Mouse (Mus musculus) left cerebral cortex, adult 8-10 months (tissue): ENCODE measurements around the gene Olfr1349. TPM values are rescaled to one million over a fixed set of nuclear protein-coding genes. Genes with fewer than 3 reads are reported as not detected.
"Not testable (repeated sequence)": the region's sequence is repeated elsewhere in the genome, so short reads cannot be mapped to it uniquely, and the experiment has no call there.

Experiments
- DNase-seq, 2 experiments: peaks; one replicate each; pipeline ENCODE4 v3.0.0; 2022; ENCODE audit warnings: low spot score in 2 of 2
- total RNA-seq, 4 experiments: library from RNA; stranded (reverse); gene quantifications; 2 replicates each; pipeline ENCODE4 v1.2.4; 2022

The Olfr1349 gene
- total RNA-seq: not detected

DNA sequence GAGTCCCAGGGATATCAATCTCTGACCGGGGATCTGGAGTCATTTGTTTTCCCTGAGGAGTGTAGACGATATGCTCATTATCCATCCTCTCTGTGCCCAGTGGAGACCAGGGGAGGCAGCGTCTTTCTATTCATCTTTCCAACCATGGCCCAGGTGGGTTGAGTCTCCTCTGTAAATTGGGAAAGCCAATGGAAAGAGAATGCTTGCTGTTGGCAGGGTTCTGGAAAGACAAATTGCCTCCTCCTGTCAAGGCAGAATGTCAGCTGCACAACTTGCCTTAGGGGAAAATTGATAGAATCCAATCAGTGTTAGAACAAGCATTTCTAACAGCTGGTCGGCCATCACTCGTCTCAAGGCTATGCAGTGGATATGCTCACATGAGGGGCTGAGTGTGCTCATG, at the start of gene Olfr1349:
Gene Olfr1349, minus strand, starts transcription at position 101 of the 400 bp plus-strand sequence.
- no peak for DNase-seq

DNA sequence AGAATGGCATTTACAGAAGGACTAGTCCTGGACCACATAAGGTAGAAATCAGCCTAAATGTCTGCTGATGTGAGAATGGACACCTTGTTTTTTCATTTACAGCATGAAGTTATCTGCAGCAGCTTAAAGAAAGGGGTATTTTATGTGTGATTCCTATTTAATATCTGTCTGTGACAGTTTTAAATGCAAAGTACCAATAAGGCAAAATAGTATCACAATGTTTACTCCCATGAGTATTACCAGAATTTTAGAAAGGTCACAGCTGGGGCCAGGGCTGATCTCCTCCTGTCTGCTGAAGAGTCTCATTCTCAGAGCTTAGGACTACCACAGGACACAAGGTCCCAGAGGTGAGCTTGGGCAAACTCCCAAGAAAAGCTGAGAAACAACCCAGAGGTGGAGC, 41.8 kb upstream of the Olfr1349 start, which contains the start of gene Olfr1350:
Gene Olfr1350, plus strand, starts transcription at position 301 of the 400 bp plus-strand sequence.
- no peak for DNase-seq

DNA sequence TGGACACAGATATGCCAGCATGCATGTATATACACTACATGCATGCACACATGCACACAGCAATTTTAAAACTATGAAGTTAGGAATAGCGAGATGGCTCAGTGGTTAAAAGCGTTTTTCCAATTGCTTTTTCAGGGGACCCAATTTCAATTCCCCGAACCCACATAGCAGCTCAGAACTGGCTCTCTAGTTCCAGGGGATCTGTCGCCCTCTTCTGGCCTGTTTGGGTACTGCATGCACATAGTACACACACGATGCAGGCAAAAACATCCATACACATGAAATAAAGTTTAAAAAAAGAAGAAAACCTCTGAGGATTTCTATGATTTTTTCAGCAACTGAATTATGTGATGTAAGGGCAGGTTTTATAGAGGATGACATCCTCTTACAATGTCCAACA, 3.4 kb upstream of the Olfr1349 start:
- DNase-seq: no peak

DNA sequence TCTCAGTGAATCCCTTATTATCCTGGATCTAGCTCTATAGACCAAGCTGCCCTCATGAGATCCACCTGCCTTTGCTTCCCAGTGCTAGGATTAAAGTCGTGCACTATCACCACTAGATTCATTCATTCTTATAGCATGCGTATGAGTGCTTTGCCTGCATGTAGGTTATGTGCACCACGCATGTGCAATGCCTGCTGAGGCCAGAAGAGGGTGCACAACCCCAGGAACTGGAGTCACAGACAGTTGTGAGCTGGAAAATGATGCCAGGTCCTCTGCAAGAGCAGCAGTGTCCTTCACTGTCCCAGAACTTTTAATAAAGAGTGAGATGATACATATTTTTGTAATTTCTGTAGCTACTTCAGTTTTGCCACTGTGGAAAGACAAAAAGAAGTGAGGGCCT, 2.3 kb upstream of the Olfr1349 start:
- no peak for DNase-seq

DNA sequence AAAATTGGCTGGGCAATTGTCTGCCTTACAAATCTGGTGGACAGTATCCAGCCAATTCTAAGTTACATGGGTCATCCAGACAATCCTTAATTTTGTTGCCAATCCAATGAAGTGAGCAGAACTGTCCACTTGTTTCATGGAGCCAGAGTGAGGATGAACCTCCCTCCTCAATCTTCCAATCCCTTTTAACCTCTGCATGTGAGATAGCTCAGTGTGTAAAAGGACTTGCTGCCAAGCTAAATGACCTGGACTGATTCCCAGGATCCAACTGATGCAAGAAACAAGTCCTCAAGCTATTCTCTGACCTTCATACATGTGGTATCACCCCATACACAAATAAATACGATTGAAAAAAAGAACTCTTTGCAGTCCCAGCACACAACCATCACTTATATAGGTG, 1.1 kb downstream of the Olfr1349 start:
- DNase-seq: no peak

DNA sequence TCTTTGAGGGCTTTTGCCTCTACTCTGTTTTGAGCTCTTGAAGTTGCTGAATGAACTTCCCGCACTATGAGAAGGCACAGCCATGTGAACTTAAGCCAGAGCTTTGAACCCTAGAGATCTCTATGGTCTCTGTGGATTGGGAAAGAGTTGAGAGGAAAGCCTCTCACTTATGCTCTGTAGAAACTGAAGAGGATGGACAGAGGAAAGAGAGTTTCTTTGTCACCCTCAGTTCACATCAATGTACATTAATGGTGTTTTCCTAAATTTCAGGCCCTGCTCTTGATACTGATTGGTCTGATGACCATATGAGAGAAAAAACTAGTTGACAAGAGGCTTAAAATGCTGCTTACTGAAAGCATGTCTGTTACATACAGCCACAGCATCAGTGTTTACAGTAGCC, 14.1 kb downstream of the Olfr1349 start, which contains the start of gene Olfr1348:
Gene Olfr1348, minus strand, starts transcription at position 101 of the 400 bp plus-strand sequence.
- no peak for DNase-seq

DNA sequence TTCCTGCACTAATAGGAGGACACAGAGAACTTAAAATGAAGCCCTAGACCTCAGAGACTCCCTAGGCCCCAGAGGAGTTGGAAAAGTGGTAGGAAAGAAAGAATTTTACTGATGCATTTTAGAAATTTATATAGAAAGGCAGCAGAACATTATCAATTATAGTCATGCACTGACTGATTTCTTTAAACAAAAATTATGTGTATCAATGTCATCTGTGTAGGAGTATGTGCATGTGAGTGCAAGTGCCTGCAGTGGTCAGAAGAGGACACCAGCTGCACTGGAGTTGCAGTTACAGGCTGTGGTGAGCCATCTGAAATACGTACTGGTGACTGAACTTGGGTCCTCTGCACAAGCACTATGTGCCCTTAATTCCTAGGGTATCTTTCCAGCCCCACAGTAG, 23.1 kb downstream of the Olfr1349 start, which contains the start of gene Olfr1347:
Gene Olfr1347, minus strand, starts transcription at position 101 of the 400 bp plus-strand sequence.
- DNase-seq: no peak

DNA sequence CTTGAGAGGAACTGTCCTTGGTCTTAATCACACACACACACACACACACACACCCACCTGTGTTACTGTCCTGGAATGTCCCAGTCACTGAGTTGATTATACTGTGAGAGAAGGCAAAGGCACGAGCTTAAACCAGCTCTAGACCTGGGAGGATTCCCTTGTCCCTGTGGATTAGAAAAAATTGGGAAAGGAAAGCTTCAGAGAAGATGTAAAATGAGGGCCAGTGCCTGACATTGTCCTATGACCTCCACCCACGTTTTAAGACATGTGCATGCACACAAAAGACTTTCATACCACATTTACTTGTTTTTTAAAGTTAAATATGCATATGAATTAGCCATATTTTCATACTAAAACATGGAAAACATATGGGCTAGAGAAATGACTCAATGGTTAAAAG, 35.9 kb downstream of the Olfr1349 start, which contains the start of gene Olfr5:
Gene Olfr5, minus strand, starts transcription at position 101 of the 400 bp plus-strand sequence.
- DNase-seq: no peak

GRCm38 (mm10) chr7:6477633-6478032, 45.1 kb downstream of the Olfr1349 start:
- not testable (repeated sequence) for DNase-seq

DNA sequence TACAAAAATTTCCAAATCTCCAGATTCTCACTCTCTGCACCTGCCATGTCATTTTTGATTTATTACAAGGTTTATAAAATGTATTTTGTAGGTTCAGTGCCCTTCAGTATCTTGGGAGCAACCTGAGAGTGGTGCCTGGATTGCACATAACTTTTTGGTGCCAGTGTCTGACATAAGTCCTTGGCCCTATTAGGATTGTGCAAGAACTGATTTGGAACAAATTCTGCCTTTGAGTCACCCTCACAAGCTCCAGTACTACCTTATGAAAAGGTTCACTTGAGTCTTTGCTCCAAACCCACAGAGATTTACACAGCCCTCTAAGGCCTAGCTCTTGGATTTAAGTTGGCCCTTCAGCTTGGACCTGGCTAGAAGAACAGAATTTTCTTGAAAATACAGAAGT, 55.8 kb downstream of the Olfr1349 start, which contains the start of gene Olfr1346:
Gene Olfr1346, plus strand, starts transcription at position 151 of the 400 bp plus-strand sequence.
- no peak for DNase-seq

Other genes starting within 250 kb of the Olfr1349 start
- gene Zfp667, start 236.4 kb downstream of the Olfr1349 start, total RNA-seq: 10 to 100 TPM; 10.8 to 16.0 (median 12.8) TPM
- gene Zfp583, start 191.7 kb downstream of the Olfr1349 start, total RNA-seq: 10 to 100 TPM in 1 of 4 experiments, 1 to 10 TPM in 3; 9.3 to 10.0 (median 9.6) TPM
- gene Gm3854, start 179.2 kb downstream of the Olfr1349 start, total RNA-seq: 1 to 10 TPM; 5.0 to 6.8 (median 5.9) TPM
- gene Zfp78, start 159.7 kb downstream of the Olfr1349 start, total RNA-seq: 1 to 10 TPM; 3.6 to 9.3 (median 6.7) TPM
- 10 to 100 TPM in 1 of 4 experiments, 1 to 10 TPM in 3; 7.0 to 11.6 (median 9.3) TPM for gene Zfp28, start 139.7 kb downstream of the Olfr1349 start, total RNA-seq
- gene Smim17, start 124.2 kb downstream of the Olfr1349 start, total RNA-seq: 10 to 100 TPM; 16.9 to 20.0 (median 18.4) TPM
- gene Gm20715, start 112.7 kb downstream of the Olfr1349 start, total RNA-seq: under 1 TPM; 0.20 to 0.46 (median 0.31) TPM
- gene Olfr1344, start 84.3 kb downstream of the Olfr1349 start, total RNA-seq: 1 to 10 TPM; 1.2 to 3.7 (median 2.0) TPM
- under 1 TPM in 2 of 4 experiments, not detected in 2; 0.09 to 0.15 TPM for gene Olfr1336, start 66.8 kb downstream of the Olfr1349 start, total RNA-seq
- gene Olfr1346, start 55.8 kb downstream of the Olfr1349 start, total RNA-seq: not detected
- gene Olfr5, start 36.0 kb downstream of the Olfr1349 start, total RNA-seq: not detected
- gene Olfr1347, start 23.2 kb downstream of the Olfr1349 start, total RNA-seq: not detected
- not detected for gene Olfr1348, start 14.2 kb downstream of the Olfr1349 start, total RNA-seq
- gene Olfr1350, start 41.9 kb upstream of the Olfr1349 start, total RNA-seq: not detected
- gene Zim1, start 173.5 kb upstream of the Olfr1349 start, total RNA-seq: 1 to 10 TPM; 2.1 to 7.0 (median 5.5) TPM
- gene Peg3, start 207.5 kb upstream of the Olfr1349 start, total RNA-seq: 100 to 1,000 TPM; 200 to 223 (median 214) TPM
- 10 to 100 TPM; 45.1 to 54.2 (median 45.9) TPM for gene Usp29, start 207.6 kb upstream of the Olfr1349 start, total RNA-seq